Mouse (Mus musculus) MN1 (cell line): ENCODE measurements at regions not wholly inside any gene's neighbourhood (a gene's known extent, or its start where the extent isn't known, plus 50 kb on each side); places are given as distances from the start of the nearest gene placed in this dataset.

Source experiments
- DNase-seq: peaks from one replicate; pipeline ENCODE4 v3.0.0-alpha.2; 2016; ENCODE audit warnings: low spot score

GRCm38 (mm10) chr2:12034323-12034585 lies 256.6 kb downstream of the Ankrd16 start:
- DNase-seq, result no peak

- DNase-seq, result peak; percentile 22
Measured at GRCm38 (mm10) chr2:12049386-12049785, 252.3 kb downstream of the Itga8 start.

- DNase-seq, result peak; percentile 49
Measured at GRCm38 (mm10) chr2:12049972-12050371, 251.8 kb downstream of the Itga8 start.

DNA sequence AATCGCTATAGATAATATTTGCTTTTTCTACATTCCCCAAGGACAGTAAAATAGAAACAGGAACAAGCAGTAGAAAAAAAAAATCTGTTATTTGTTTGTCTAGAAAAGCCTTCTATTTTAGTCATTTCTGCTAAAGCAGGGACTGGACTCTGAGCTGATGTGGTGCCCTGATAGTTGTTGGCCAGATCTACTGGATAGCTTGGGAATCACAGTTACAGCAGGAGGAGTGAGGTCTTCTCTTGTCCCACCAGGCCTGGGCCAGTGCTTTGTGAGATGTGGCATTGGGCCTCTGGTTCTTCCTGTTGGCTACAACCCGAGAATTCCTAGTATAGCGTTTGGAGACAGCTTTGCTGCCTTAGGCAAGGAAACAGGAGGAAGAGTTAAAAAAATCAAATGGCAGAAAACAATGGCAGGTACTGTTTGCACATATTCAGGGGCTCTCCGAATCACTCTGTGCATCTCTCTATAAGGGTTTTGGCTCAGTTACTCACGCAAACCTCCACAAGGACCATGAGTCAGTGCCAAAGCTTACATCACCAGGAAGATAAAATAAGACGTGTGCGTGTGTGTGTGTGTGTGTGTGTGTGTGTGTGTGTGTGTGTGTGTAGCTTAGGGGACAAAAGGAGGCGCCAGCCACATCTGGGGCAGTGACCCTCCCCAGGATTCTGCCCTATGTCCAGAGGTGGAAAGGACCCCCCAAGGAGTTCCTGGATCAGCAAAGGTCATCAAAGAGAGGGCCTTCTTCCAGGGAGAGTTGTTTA lies 248.1 kb downstream of the Itga8 start:
- no peak for DNase-seq

- no peak for DNase-seq
Measured at GRCm38 (mm10) chr2:12054165-12054500, 247.6 kb downstream of the Itga8 start.
